Mouse (Mus musculus): ENCODE results near the gene Vcan.

- TF ChIP-seq EP300 (optimal IDR thresholded peaks at IDR 0.05) (no peak), CTCF (IDR thresholded peaks at IDR 0.05; ENCODE audit: low read depth) (no peak)
Observed at GRCm38 (mm10) chr13:89652773-89653172, 89.5 kb downstream of the Vcan start.
